In the genomic region with DNA sequence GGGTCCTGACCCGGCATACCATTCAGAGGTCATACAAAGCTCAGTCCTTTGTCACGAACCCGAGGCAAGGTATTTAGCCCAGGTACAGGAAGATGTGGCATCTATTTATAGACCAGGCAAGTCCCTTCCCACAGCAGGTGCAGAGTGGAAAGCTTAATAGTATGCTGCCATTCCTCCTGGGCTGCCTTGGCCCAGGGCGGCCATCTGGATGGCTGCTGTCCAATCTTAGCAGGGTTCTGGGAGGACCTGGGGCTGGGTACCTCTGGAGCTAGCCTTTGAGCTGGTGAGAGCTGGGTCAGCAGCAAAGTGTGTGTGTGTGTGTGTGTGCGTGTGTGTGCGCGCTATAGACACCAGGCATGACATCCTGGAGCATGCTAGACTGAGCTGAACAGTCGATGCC, we compare ENCODE assay signal across 33 mouse cellular contexts. TPM values are rescaled to one million over a fixed set of nuclear protein-coding genes. Genes with fewer than 3 reads are reported as not detected.
DNase-seq lines count a peak whose midpoint lies in the region; ATAC-seq and TF ChIP-seq lines count a peak whose summit lies in the region.
"Had no signal": no experiment of that assay in that cellular context is flagged by ENCODE, and none has a peak within 500 bp of the region (broad histone marks: within the 10 kb centered on the region; RNA-seq: fewer than 3 reads in every experiment).

No protein-coding gene starts in this region.

- no peaks in the 10 kb centered on the region for H3K27me3 ChIP-seq in hindbrain, embryonic 13.5 days
- H3K27me3 ChIP-seq in hindbrain, postnatal 0 days (ENCODE audit: insufficient read depth, low read length): no peaks in the 10 kb centered on the region
- H3K27me3 ChIP-seq: forebrain, embryonic 15.5 days; hindbrain, embryonic 15.5 days had no signal

- H3K4me3 ChIP-seq in hindbrain, embryonic 13.5 days: no peak overlapping the region
- H3K4me3 ChIP-seq in hindbrain, postnatal 0 days (ENCODE audit: low read length): no peak overlapping the region
- H3K4me3 ChIP-seq: embryonic facial prominence, embryonic 10.5 days; embryonic facial prominence, embryonic 13.5 days; erythroblast, embryonic 14.5 days; forebrain, embryonic 15.5 days; heart, adult 2 months; heart, embryonic 10.5 days; heart, embryonic 13.5 days; hindbrain, embryonic 15.5 days; intestine, embryonic 15.5 days had no signal

- ATAC-seq in cerebellum, adult (ENCODE audit: insufficient number of reproducible peaks, low FRiP score, low TSS enrichment): no peak
- ATAC-seq in hindbrain, embryonic 13.5 days (ENCODE audit: low FRiP score): no peak
- ATAC-seq in hindbrain, postnatal 0 days: no peak
- ATAC-seq: forebrain, embryonic 15.5 days; intestine, embryonic 15.5 days; Patski had no signal

- no peaks in the 10 kb centered on the region for H3K36me3 ChIP-seq in hindbrain, embryonic 13.5 days
- no peaks in the 10 kb centered on the region for H3K36me3 ChIP-seq in hindbrain, postnatal 0 days (ENCODE audit: insufficient read depth, low read length)
- H3K36me3 ChIP-seq: embryonic facial prominence, embryonic 10.5 days; embryonic facial prominence, embryonic 13.5 days; forebrain, embryonic 15.5 days; heart, embryonic 10.5 days; heart, embryonic 13.5 days; hindbrain, embryonic 15.5 days; intestine, embryonic 15.5 days had no signal

- no peak for TF ChIP-seq CTCF in hindbrain, postnatal 0 days (IDR thresholded peaks at IDR 0.05; ENCODE audit: low read depth)

- H3K4me2 ChIP-seq in hindbrain, embryonic 13.5 days: no peak overlapping the region
- H3K4me2 ChIP-seq in hindbrain, postnatal 0 days (ENCODE audit: low read depth, low read length): no peak overlapping the region
- H3K4me2 ChIP-seq: embryonic facial prominence, embryonic 13.5 days; forebrain, embryonic 15.5 days; heart, embryonic 13.5 days; hindbrain, embryonic 15.5 days; intestine, embryonic 15.5 days had no signal

- no peak overlapping the region for H3K9ac ChIP-seq in hindbrain, embryonic 13.5 days
- H3K9ac ChIP-seq in hindbrain, postnatal 0 days (replicated peaks; ENCODE audit: low read length): no peak overlapping the region
- H3K9ac ChIP-seq: embryonic facial prominence, embryonic 13.5 days; forebrain, embryonic 15.5 days; heart, embryonic 13.5 days; hindbrain, embryonic 15.5 days; intestine, embryonic 15.5 days had no signal

- H3K9me3 ChIP-seq in hindbrain, embryonic 13.5 days: no peaks in the 10 kb centered on the region
- no peaks in the 10 kb centered on the region for H3K9me3 ChIP-seq in hindbrain, postnatal 0 days (ENCODE audit: low read length)
- H3K9me3 ChIP-seq: embryonic facial prominence, embryonic 10.5 days; embryonic facial prominence, embryonic 13.5 days; forebrain, embryonic 15.5 days; heart, embryonic 10.5 days; heart, embryonic 13.5 days; hindbrain, embryonic 15.5 days; intestine, embryonic 15.5 days had no signal

- peaks cover 50% of the 10 kb centered on the region for H3K4me1 ChIP-seq in hindbrain, embryonic 13.5 days (replicated peaks)
- peaks cover 30% of the 10 kb centered on the region for H3K4me1 ChIP-seq in hindbrain, postnatal 0 days (ENCODE audit: insufficient read depth, low read length)

- 0 out of 2 replicates have a peak overlapping the region, but pooled peaks have one; percentile 18 for H3K27ac ChIP-seq in hindbrain, embryonic 13.5 days
- no peak overlapping the region for H3K27ac ChIP-seq in hindbrain, postnatal 0 days
- H3K27ac ChIP-seq: embryonic facial prominence, embryonic 10.5 days; embryonic facial prominence, embryonic 13.5 days; forebrain, embryonic 15.5 days; heart, adult 2 months; heart, embryonic 10.5 days; heart, embryonic 13.5 days; hindbrain, embryonic 15.5 days; intestine, embryonic 15.5 days had no signal

- WGBS in hindbrain, embryonic 13.5 days: 89% methylated on average over 8 of the region's 8 CpGs
- WGBS in hindbrain, postnatal 0 days: 68% methylated on average over 8 of the region's 8 CpGs

- peak; percentile 56 for DNase-seq in cerebellum, adult 11-12 months
- peak; percentile 44 to 64 for DNase-seq in cerebellum, postnatal 10 days
- no peak for DNase-seq in cerebellum, postnatal 25 days
- DNase-seq in hindbrain, postnatal 0 days (ENCODE audit: low spot score): no peak
- peak; percentile 78 for DNase-seq in MN1 (ENCODE audit: low spot score)
- DNase-seq in spleen, postnatal 14 days (ENCODE audit: low spot score in 2 of 2): no peak
- DNase-seq: adrenal gland, postnatal 10 days; adrenal gland, postnatal 36 days; cerebellum, adult 11 months; cerebellum, adult 8-10 months; embryo, embryonic 11 days; gastrocnemius, postnatal 10 days; gastrocnemius, postnatal 36 days; heart, adult 2 months; heart, postnatal 14 days; heart, postnatal 4 days; kidney, adult 18-20 months had no signal

RNA-seq across cellular contexts. Expression of a gene that starts 46.1 kb away (rescaled TPM):
- not detected in 2 replicates for polyA plus RNA-seq in hindbrain, embryonic 13.5 days (2015; fragmentation: Nextera tagmentation; extraction: Ambion mirVana)
- total RNA-seq in hindbrain, postnatal 0 days (2014; rRNA removed): not detected in 2 replicates
- not detected in 2 replicates for polyA plus RNA-seq in hindbrain, postnatal 0 days (2015; fragmentation: Nextera tagmentation; extraction: Ambion mirVana)
- total RNA-seq: adrenal gland, adult 18-20 months; adrenal gland, postnatal 10 days; adrenal gland, postnatal 36 days; ES-E14; gastrocnemius, adult 18-20 months; gastrocnemius, postnatal 10 days; gastrocnemius, postnatal 36 days; granulocyte monocyte progenitor cell, adult 5-6 weeks; heart, postnatal 14 days; heart, postnatal 4 days had no signal
- polyA plus RNA-seq: cortical plate, adult 2 months; embryonic facial prominence, embryonic 10.5 days; embryonic facial prominence, embryonic 13.5 days; erythroblast, embryonic 14.5 days; heart, embryonic 10.5 days; heart, embryonic 13.5 days; hindbrain, embryonic 15.5 days; intestine, embryonic 15.5 days; Patski had no signal

Comparison
In these comparisons a context has a peak if more than half of its experiments do, and no peak if none do; other contexts are left out.
1. DNase-seq: peak in cerebellum, adult 11-12 months (single experiment), cerebellum, postnatal 10 days (2 of 2) and MN1 (single experiment); none in cerebellum, postnatal 25 days (0 of 2), hindbrain, postnatal 0 days (single experiment) and spleen, postnatal 14 days (0 of 2).